Mouse (Mus musculus): ENCODE data around the gene Ccdc148.

The Ccdc148 gene

GRCm38 (mm10) chr2:58906814-58907516 lies 253.5 kb downstream of the Ccdc148 start:
- peak; percentile 7 to 13 for DNase-seq

- DNase-seq = no peak
These were observed 255.4 kb downstream of the Ccdc148 start for GRCm38 (mm10) chr2:58905057-58905456.

GRCm38 (mm10) chr2:58879876-58880275 lies 280.6 kb downstream of the Ccdc148 start:
- DNase-seq = no peak

GRCm38 (mm10) chr2:58859134-58859533 lies 301.3 kb downstream of the Ccdc148 start, which contains the start of gene Gm11099:
TSS of gene Gm11099 (plus strand) at chr2:58859434.
- no peak for DNase-seq

- DNase-seq = no peak
These were observed 316.0 kb downstream of the Ccdc148 start for GRCm38 (mm10) chr2:58844499-58844898.

GRCm38 (mm10) chr2:58842443-58842842 lies 318.0 kb downstream of the Ccdc148 start:
- no peak for DNase-seq

- no peak for DNase-seq
These were observed 319.5 kb downstream of the Ccdc148 start for GRCm38 (mm10) chr2:58841021-58841420.

- no peak for DNase-seq
These were observed 328.1 kb downstream of the Ccdc148 start for GRCm38 (mm10) chr2:58832253-58832980.

GRCm38 (mm10) chr2:58829981-58830742 lies 330.3 kb downstream of the Ccdc148 start:
- DNase-seq = peak; percentile 11 to 18

- DNase-seq = no peak
These were observed 331.4 kb downstream of the Ccdc148 start for GRCm38 (mm10) chr2:58828910-58829600.

GRCm38 (mm10) chr2:58812941-58813340 lies 347.5 kb downstream of the Ccdc148 start:
- DNase-seq = no peak

GRCm38 (mm10) chr2:58799623-58800022 lies 360.9 kb downstream of the Ccdc148 start:
- DNase-seq = peak; percentile 39 to 42

- no peak for DNase-seq
These were observed 361.4 kb downstream of the Ccdc148 start for GRCm38 (mm10) chr2:58799126-58799525.

- no peak for DNase-seq
These were observed 363.0 kb downstream of the Ccdc148 start for GRCm38 (mm10) chr2:58797506-58797905.

GRCm38 (mm10) chr2:58795432-58795831 lies 365.1 kb downstream of the Ccdc148 start:
- DNase-seq = no peak

GRCm38 (mm10) chr2:58794489-58794888 lies 366.0 kb downstream of the Ccdc148 start:
- DNase-seq = no peak

GRCm38 (mm10) chr2:58790361-58790760 lies 370.1 kb downstream of the Ccdc148 start:
- no peak for DNase-seq

GRCm38 (mm10) chr2:58789934-58790333 lies 370.5 kb downstream of the Ccdc148 start:
- DNase-seq = no peak

- DNase-seq = no peak
These were observed 373.1 kb downstream of the Ccdc148 start for GRCm38 (mm10) chr2:58787360-58787759.

- DNase-seq = no peak
These were observed 373.8 kb downstream of the Ccdc148 start for GRCm38 (mm10) chr2:58786681-58787080.

GRCm38 (mm10) chr2:58786177-58786576 lies 374.3 kb downstream of the Ccdc148 start:
- no peak for DNase-seq

GRCm38 (mm10) chr2:58783526-58783925 lies 377.0 kb downstream of the Ccdc148 start:
- DNase-seq = peak; percentile 72 to 81

All from cerebellum, postnatal 25 days (tissue).